Mouse (Mus musculus): ENCODE data around the gene Nme4. TPM values are rescaled to one million over a fixed set of nuclear protein-coding genes. Genes with fewer than 3 reads are reported as not detected.
"Not testable (repeated sequence)": the region's sequence is repeated elsewhere in the genome, so short reads cannot be mapped to it uniquely, and the experiment has no call there.

Nme4 gene
- polyA plus RNA-seq, 1 experiment from 2014 or later, result 163 TPM

DNA sequence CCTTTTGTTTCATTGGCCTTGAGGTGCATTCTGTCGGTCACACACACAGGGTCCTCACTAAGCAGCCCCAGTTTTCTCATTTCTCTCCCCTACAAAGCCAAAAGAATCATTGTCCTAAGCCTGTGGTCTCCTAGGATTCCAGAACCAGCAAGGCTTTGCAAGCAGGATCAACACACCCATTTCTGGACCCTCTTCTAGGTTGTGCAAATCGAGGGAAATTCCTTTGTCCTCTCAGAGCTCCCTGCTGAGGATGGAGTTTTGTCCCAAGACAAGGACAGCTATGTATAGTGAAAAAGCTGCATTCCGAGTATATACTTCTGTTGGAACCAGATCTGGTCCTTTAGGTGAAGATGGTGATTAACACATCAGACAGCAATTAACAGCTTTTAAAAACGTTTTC is 14.8 kb upstream of the Nme4 start:
- H3K4me1 ChIP-seq, result peaks cover 25% of the 10 kb centered on the region
- H3K9me3 ChIP-seq (replicated peaks), result no peaks in the 10 kb centered on the region
- no peaks in the 10 kb centered on the region for H3K36me3 ChIP-seq
- H3K27me3 ChIP-seq (ENCODE audit: low read depth, poor library complexity, severe bottlenecking), result peaks cover 55% of the 10 kb centered on the region
- DNase-seq (ENCODE audit: low spot score), result no peak
- H3K27ac ChIP-seq, result no peak overlapping the region
- WGBS, result 30% methylated on average over 4 of the region's 4 CpGs
- H3K4me3 ChIP-seq, result no peak overlapping the region

DNA sequence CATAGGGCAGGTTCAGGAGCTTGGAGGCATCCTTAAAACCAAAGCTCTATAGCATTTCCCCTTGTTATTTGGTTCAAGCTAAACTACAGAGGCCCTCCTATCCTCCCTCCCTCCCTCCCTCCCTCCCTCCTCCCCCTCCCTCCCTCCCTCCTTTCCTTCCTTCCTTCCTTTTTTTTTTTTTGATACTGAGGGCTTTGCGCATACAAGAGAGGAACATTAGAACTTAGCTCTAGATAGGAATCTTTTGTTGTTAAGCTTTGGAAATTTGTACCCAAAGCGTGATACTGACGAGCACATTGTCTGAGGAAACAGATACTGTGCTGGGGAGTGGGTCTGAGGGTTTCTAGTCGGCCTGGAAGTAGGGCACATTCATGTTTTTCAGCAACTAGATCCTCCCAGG is 10.2 kb upstream of the Nme4 start:
- Histone ChIP-seq H3K4me3 (no peak overlapping the region), H3K9me3 (replicated peaks) (no peaks in the 10 kb centered on the region), H3K36me3 (no peaks in the 10 kb centered on the region), H3K4me1 (peaks cover 6% of the 10 kb centered on the region), H3K27ac (no peak overlapping the region), H3K27me3 (ENCODE audit: low read depth, poor library complexity, severe bottlenecking) (peaks cover 11% of the 10 kb centered on the region)
- 76% methylated on average over 4 of the region's 4 CpGs for WGBS
- no peak for DNase-seq (ENCODE audit: low spot score)

DNA sequence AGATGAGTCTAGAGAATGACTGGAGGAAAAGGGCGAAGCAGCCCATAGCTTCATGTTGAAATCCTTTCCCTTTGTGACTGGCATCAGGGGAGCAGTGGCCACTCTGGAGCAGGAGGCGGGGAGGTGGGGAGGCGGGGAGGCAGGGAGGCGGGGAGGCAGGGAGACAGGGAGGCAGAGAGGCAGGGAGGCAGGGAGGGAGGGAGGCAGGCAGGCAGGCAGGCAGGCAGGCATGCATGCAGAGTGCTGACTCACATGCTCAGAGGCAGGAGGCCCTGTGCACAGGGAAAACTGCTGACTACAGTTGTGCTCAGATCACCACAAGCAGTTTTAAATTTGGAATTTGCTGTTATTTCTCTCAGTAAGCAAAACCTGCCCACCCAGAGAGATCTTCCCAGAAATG is 6.1 kb upstream of the Nme4 start:
- DNase-seq (ENCODE audit: low spot score), result no peak
- Histone ChIP-seq H3K9me3 (replicated peaks) (no peaks in the 10 kb centered on the region), H3K4me3 (no peak overlapping the region), H3K27ac (no peak overlapping the region), H3K36me3 (no peaks in the 10 kb centered on the region), H3K27me3 (ENCODE audit: low read depth, poor library complexity, severe bottlenecking) (no peaks in the 10 kb centered on the region), H3K4me1 (peaks cover 2% of the 10 kb centered on the region; the same call in 1 of the 2 replicates)
- WGBS, result 47% methylated on average over 4 of the region's 4 CpGs

DNA sequence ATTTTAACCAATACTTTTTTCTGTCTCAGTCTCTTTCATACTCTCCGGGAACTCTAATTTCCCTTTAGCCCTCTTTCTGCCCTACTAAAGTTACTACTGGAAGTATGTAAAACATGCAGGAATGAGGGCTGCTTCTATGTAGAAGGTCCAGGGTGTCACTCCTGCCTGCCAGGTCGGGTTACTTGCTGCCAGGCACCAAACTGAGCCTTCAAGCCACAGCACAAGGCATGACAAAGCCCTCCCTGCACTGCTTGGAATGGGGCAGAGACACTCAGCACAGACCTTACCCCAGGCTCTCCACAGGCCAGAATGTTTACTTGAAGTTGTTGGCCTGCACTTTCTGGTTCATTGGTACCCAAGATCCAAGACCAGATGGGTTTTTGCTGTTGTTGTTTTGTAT is 4.8 kb upstream of the Nme4 start:
- Histone ChIP-seq H3K4me1 (peaks cover 8% of the 10 kb centered on the region), H3K27me3 (ENCODE audit: low read depth, poor library complexity, severe bottlenecking) (no peaks in the 10 kb centered on the region), H3K9me3 (replicated peaks) (no peaks in the 10 kb centered on the region), H3K27ac (no peak overlapping the region), H3K36me3 (no peaks in the 10 kb centered on the region), H3K4me3 (no peak overlapping the region)
- 46% methylated on average over 2 of the region's 2 CpGs for WGBS
- DNase-seq (ENCODE audit: low spot score), result no peak

DNA sequence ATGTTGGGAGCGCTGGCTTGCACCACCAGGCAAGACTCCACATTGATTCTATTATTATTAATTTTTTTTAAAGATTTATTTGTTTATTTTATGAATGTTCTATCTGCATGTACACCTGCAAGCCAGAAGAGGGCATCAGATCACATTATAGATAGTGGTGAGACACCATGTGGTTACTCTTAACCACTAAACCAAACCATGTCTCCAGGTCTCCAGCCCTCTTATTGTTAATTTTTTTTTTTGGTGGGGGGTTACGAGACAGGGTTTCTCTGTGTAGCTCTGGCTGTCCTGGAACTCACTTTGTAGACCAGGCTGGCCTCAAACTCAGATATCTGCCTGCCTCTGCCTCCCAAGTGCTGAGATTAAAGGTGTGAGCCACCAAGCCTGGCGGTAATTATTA is 3.9 kb upstream of the Nme4 start:
- 62% methylated on average over 3 of the region's 3 CpGs for WGBS
- not testable (repeated sequence) for H3K27me3 ChIP-seq (ENCODE audit: low read depth, poor library complexity, severe bottlenecking); H3K27ac ChIP-seq; H3K4me3 ChIP-seq; DNase-seq (ENCODE audit: low spot score); H3K9me3 ChIP-seq (replicated peaks); H3K36me3 ChIP-seq
- peaks cover 16% of the 10 kb centered on the region for H3K4me1 ChIP-seq

DNA sequence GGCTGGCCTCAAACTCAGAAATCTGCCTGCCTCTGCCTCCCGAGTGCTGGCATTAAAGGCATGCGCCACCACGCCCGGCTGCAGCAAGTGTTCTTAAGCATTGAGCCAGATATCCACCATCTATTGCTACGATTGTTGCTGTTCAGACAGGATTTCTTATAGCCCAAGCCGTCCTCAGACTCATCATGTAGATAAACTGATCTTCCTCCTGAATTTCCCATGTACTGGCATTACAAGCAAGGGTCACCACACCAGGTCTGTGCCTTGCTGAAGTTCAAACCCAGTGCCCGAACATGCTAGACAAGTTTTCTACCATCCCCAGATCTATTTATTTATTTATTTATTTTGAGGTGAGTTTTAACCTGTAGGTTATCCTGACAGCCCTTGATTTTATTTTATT is 3.1 kb upstream of the Nme4 start:
- Histone ChIP-seq H3K9me3 (replicated peaks) (no peaks in the 10 kb centered on the region), H3K27me3 (ENCODE audit: low read depth, poor library complexity, severe bottlenecking) (no peaks in the 10 kb centered on the region), H3K27ac (no peak overlapping the region), H3K36me3 (peaks cover 3% of the 10 kb centered on the region), H3K4me1 (peaks cover 21% of the 10 kb centered on the region), H3K4me3 (no peak overlapping the region)
- 90% methylated on average over 7 of the region's 7 CpGs for WGBS
- no peak for DNase-seq (ENCODE audit: low spot score)

DNA sequence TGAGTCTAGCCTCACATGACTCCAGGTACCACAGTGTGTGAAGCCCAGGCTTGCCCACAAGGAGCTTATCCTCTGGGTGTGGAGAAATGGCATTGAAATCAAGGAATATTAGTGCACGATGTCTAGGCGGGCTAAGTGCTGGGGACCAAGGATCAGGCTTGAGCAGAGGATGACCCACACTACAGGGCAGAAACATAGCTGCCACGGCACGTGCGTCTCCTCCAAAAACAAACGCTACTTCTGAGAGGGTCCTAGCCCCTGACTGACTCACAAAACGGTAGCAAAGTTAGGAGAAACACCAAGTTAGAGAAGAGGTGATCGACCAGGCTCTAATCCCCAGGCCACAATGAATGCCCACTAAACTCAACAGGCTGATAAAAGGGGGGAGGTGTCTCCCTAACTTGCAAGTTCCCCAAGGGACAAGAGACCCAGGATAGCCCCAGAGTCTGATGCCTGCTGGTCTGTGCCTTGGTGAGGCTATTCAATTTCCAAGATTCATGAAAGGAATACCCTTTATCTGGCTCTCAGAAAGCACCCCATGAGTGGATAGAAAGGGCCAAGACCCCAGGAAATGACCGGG is 781 bp downstream of the Nme4 start:
- DNase-seq (ENCODE audit: low spot score), result no peak
- Histone ChIP-seq H3K27me3 (ENCODE audit: low read depth, poor library complexity, severe bottlenecking) (no peaks in the 10 kb centered on the region), H3K36me3 (peaks cover 29% of the 10 kb centered on the region), H3K4me3 (peak overlapping the region; percentile 70), H3K27ac (peak overlapping the region; percentile 96), H3K9me3 (replicated peaks) (no peaks in the 10 kb centered on the region), H3K4me1 (peaks cover 25% of the 10 kb centered on the region)
- WGBS, result 24% methylated on average over 9 of the region's 9 CpGs

DNA sequence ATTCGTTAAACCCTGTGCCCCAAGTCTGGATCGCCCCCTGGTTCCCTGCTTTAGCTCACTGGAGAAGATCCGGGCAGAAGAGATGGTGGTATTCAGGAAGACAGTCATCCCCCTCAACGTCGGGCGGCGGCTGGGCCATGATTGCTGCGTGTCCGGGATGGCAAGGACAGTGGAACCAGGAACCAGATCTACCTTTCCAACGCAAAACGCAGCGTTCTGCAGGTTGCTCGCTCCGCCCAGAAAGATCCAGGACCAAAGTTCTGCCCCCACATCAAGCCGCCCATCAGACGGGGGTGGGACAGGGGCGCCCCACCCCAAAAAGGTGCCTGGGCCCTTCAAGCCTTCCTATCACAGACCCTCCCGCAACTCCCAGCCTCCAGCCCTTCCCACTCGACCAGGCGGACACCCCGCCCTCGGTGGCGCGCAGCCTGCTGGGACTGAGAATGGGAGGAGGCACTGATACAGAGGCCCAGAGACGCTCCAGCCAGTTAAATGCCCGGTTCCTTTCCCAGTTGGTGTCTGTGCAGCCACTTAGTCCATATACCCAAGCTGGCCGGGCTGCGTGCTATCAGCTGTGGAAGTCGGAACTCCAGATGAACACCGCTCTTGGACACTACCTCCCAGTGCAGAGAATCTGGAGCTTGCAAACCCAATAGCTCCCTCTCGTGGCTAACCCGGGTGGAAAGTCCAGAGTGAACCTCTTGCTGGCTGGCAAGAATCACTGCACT is 5.3 kb downstream of the Nme4 start, which contains the start of gene Decr2:
Gene Decr2, minus strand, starts transcription at position 433 of the 728 bp plus-strand sequence.
- DNase-seq (ENCODE audit: low spot score), result peak; percentile 90
- WGBS, result 3% methylated on average over 32 of the region's 32 CpGs
- peak within 1 kb of the TSS; percentile 65; the same call in 1 of the 2 replicates for H3K27ac ChIP-seq
- H3K9me3 ChIP-seq (replicated peaks), result no peaks in the 10 kb centered on the region
- peaks cover 20% of the 10 kb centered on the region for H3K4me1 ChIP-seq
- no peaks in the 10 kb centered on the region for H3K27me3 ChIP-seq (ENCODE audit: low read depth, poor library complexity, severe bottlenecking)
- H3K36me3 ChIP-seq, result peaks cover 35% of the 10 kb centered on the region
- H3K4me3 ChIP-seq, result peak within 1 kb of the TSS; percentile 61

DNA sequence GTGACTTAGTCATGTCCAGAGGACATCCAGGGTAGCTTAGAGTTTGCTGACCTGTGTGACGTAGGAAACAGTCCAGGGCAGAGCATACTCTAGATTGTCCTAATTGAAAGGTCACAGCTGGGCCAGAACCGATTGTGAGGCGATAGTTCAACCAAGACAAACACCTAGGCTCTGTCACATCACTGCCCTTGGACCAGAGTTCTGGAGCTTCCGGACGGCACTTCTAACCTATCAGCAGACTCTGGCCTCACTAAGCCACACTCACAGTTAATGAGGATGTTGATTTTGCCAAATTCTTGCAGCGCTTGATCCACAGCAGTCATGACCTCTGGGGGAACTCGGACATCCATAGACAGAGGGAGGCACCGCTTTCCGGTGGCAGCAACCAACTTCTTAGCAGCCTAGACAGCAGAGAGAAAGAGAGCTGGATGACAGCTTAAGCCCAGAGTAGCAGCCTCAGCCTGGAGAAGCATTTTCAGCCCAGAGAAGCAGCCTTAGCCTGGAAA is 8.3 kb downstream of the Nme4 start:
- Histone ChIP-seq H3K4me1 (peaks cover 8% of the 10 kb centered on the region), H3K27me3 (ENCODE audit: low read depth, poor library complexity, severe bottlenecking) (no peaks in the 10 kb centered on the region), H3K4me3 (no peak overlapping the region), H3K36me3 (peaks cover 31% of the 10 kb centered on the region), H3K27ac (no peak overlapping the region), H3K9me3 (replicated peaks) (no peaks in the 10 kb centered on the region)
- 91% methylated on average over 9 of the region's 9 CpGs for WGBS
- DNase-seq (ENCODE audit: low spot score), result no peak

DNA sequence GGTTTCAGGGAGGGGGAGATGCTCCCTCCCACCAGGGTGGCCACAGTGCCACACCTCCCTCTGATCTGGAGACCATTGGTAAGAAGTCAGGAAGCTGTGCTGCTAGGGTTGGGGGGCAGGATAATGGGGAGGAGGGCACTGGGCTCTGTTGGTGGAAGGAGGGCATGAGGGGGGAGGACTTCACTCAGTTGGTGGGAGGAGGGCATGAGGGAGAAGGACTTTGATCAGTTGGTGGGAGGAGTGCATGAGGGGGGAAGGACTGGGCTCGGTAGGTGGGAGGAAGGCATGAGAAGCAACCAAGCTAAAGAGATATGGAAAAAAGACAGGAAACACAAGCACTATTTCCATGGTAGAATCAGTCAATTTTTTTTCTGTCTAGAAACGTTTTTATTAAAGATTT is 14.5 kb downstream of the Nme4 start:
- H3K4me3 ChIP-seq, result no peak overlapping the region
- H3K9me3 ChIP-seq (replicated peaks), result no peaks in the 10 kb centered on the region
- H3K4me1 ChIP-seq, result no peaks in the 10 kb centered on the region
- no peak for DNase-seq (ENCODE audit: low spot score)
- 44% methylated on average over 2 of the region's 2 CpGs for WGBS
- no peaks in the 10 kb centered on the region for H3K27me3 ChIP-seq (ENCODE audit: low read depth, poor library complexity, severe bottlenecking)
- H3K27ac ChIP-seq, result no peak overlapping the region
- peaks cover 16% of the 10 kb centered on the region for H3K36me3 ChIP-seq

DNA sequence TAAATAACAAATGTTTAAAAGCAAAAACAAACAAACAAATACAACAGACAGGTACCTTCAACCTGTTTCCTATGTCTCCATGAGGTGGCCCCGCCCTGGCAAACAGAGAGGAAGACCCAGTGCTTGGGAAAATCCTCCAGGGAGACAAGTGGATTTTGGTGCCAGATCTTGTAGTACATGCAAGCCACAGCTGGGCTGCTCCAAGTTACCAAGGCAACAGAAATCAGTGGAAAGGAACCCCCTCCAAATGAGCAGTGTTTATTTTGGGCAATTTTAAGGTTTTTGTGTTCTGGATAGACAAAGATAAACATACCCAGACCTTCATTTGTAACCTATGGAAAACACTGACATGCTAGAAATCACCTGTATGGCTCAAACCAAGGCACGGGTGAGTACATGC is 16.6 kb downstream of the Nme4 start:
- H3K27me3 ChIP-seq (ENCODE audit: low read depth, poor library complexity, severe bottlenecking), result no peaks in the 10 kb centered on the region

DNA sequence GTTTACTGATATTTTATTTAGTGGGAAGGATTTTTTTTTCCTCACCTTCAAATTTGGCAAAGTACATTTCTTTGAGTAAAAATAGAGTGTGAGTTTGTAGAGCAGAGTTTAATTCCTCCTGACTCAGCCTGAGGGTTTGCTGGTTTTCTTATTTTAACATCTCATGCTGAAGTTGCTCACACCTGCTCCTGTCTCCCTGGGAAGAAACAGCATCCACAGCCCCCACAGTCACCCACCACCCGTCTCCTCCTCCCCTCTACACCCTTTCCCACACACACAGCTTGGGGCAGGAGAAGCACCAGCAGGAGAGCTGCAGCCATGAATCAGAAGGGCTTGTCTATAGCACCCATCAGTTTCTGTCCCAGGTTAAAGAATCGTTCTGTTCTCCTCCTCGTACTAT is 20.2 kb downstream of the Nme4 start:
- Histone ChIP-seq H3K27ac (no peak overlapping the region), H3K9me3 (replicated peaks) (no peaks in the 10 kb centered on the region), H3K27me3 (ENCODE audit: low read depth, poor library complexity, severe bottlenecking) (peaks cover 18% of the 10 kb centered on the region), H3K4me3 (no peak overlapping the region), H3K36me3 (no peaks in the 10 kb centered on the region), H3K4me1 (no peaks in the 10 kb centered on the region)
- DNase-seq (ENCODE audit: low spot score), result no peak
- 65% methylated on average over 3 of the region's 3 CpGs for WGBS

More for the DNA sequence above, 16.6 kb downstream of the Nme4 start:
- no peak overlapping the region for H3K27ac ChIP-seq
- no peaks in the 10 kb centered on the region for H3K4me1 ChIP-seq
- H3K4me3 ChIP-seq, result no peak overlapping the region
- H3K9me3 ChIP-seq (replicated peaks), result no peaks in the 10 kb centered on the region
- H3K36me3 ChIP-seq, result peaks cover 16% of the 10 kb centered on the region
- no peak for DNase-seq (ENCODE audit: low spot score)
- WGBS, result 89% methylated on average over 2 of the region's 2 CpGs

DNA sequence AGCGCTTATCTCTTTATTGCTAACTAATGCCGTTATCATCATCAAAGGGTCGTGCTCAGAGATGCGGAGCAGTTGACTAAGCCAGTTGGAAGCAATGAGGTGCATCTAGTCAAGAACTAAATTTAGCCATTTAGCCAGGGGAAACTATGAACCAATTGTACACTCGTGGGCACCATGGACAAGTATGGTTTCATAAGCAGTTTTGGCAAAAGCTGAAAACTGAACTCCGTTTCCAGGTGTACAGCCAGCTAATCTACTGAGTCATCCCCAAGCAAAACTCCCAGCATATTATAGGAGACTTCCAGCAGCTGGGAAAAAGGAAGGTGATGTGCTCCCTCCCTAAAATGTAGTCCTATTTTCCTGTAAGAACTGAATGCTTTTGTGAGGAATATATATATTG is 25.3 kb downstream of the Nme4 start:
- Histone ChIP-seq H3K4me3 (peak overlapping the region; percentile 97), H3K4me1 (peaks cover 41% of the 10 kb centered on the region), H3K9me3 (replicated peaks) (no peaks in the 10 kb centered on the region), H3K27me3 (ENCODE audit: low read depth, poor library complexity, severe bottlenecking) (peaks cover 34% of the 10 kb centered on the region), H3K36me3 (peaks cover 15% of the 10 kb centered on the region), H3K27ac (no peak overlapping the region)
- 42% methylated on average over 6 of the region's 6 CpGs for WGBS
- no peak for DNase-seq (ENCODE audit: low spot score)
